Mouse (Mus musculus) midbrain, embryonic 16.5 days (tissue): ENCODE measurements at regions not wholly inside any gene's neighbourhood (a gene's known extent, or its start where the extent isn't known, plus 50 kb on each side); places are given as distances from the start of the nearest gene placed in this dataset.

Experiments
- ATAC-seq: fragments of 200-750 bp; cut with Nextera tagmentation; 2 replicates; pipeline ENCODE4 v1.8.0; 2017; ENCODE audit warnings: moderate TSS enrichment
- H3K27ac ChIP-seq: fragments of 300-500 bp; sonication (generic); 2 replicates; pipeline ENCODE4 v1.5.1; 2014; ENCODE audit warnings: mild to moderate bottlenecking, low read length, mixed read lengths
- H3K27me3 ChIP-seq: fragments of 300-500 bp; sonication (generic); 2 replicates; pipeline ENCODE4 v1.6.1; 2014; ENCODE audit warnings: low read depth, low read length, mixed read lengths; ENCODE audit not compliant: control insufficient read depth, insufficient read depth
- H3K36me3 ChIP-seq: fragments of 300-500 bp; sonication (generic); 2 replicates; pipeline ENCODE4 v1.6.1; 2014; ENCODE audit warnings: mild to moderate bottlenecking, low read length, moderate library complexity, mixed read lengths; ENCODE audit not compliant: control insufficient read depth, insufficient read depth
- H3K4me1 ChIP-seq: fragments of 300-500 bp; sonication (generic); 2 replicates; pipeline ENCODE4 v1.6.1; 2014; ENCODE audit warnings: mild to moderate bottlenecking, low read length, mixed read lengths; ENCODE audit not compliant: control insufficient read depth, insufficient read depth
- H3K4me2 ChIP-seq: fragments of 300-500 bp; sonication (generic); 2 replicates; pipeline ENCODE4 v1.6.1; 2014; ENCODE audit warnings: mild to moderate bottlenecking, low read length, mixed read lengths
- H3K4me3 ChIP-seq: fragments of 300-500 bp; sonication (generic); 2 replicates; pipeline ENCODE4 v1.5.1; 2014; ENCODE audit warnings: low read depth, mild to moderate bottlenecking, low read length, moderate library complexity, mixed read lengths
- H3K9ac ChIP-seq: fragments of 300-500 bp; sonication (generic); 2 replicates; pipeline ENCODE4 v1.6.1; 2014; ENCODE audit warnings: low read depth, low read length, mixed read lengths
- H3K9me3 ChIP-seq: fragments of 300-500 bp; sonication (generic); replicated peaks from 2 replicates; pipeline ENCODE4 v1.6.1; 2014; ENCODE audit warnings: mild to moderate bottlenecking, low read length, mixed read lengths; ENCODE audit not compliant: control insufficient read depth, poor library complexity, severe bottlenecking
- WGBS: fragments of 180-500 bp; shearing (Covaris S2); extraction: QIAGEN DNeasy Blood & Tissue Kit; methylation state at CpG from one replicate; pipeline ENCODE4 v1.1.7; 2014; 5-methylcytosine and 5-hydroxymethylcytosine counted together

DNA sequence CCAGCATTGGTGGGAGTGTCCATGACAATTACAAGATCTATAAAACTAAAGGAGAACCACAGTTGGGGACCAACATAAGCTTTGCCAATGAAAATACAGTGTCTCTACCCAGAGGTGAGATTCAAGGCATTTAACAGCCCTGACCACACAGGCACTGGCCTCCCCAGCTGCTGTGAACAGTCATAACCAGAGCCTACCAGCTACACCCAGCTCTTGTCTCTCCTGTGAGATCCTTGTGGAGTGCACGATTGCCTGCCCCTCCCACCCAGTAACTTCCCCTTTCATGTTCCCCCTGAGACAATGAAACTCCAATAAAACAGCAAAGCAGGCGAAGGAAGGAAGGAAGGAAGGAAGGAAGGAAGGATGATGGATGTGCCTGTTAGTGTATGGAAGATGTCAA is 169.1 kb downstream of the En1 start:
- 73% methylated on average over 2 of the region's 2 CpGs for WGBS

DNA sequence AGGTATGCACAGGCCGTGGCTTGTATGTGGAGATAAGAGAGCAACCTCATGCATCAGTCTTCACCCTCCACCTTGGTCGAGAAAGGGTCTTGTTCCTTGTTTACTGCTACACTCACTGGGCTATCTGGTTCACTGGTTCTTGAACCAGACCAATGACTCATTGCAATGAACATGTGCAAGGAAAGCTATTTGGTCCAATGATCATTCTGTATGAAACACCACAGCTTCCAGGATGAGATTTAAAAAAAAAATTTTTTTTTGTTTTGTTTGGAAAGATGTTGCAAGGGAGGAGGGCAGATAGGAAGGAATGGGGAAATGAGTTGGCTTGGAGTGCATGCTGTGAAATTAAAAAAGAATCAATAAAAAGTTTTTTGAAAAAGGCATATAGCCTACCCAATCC is 174.7 kb downstream of the En1 start:
- no peaks in the 10 kb centered on the region for H3K27me3 ChIP-seq
- H3K27ac ChIP-seq = no peak overlapping the region
- no peaks in the 10 kb centered on the region for H3K9me3 ChIP-seq
- H3K4me2 ChIP-seq = no peak overlapping the region
- H3K4me3 ChIP-seq = no peak overlapping the region
- no peaks in the 10 kb centered on the region for H3K4me1 ChIP-seq
- H3K9ac ChIP-seq = no peak overlapping the region
- 78% methylated on average over 2 of the region's 2 CpGs for WGBS
- no peaks in the 10 kb centered on the region for H3K36me3 ChIP-seq
- ATAC-seq = no peak

More for the DNA sequence above, 169.1 kb downstream of the En1 start:
- no peak for ATAC-seq
- H3K4me1 ChIP-seq = no peaks in the 10 kb centered on the region
- H3K4me3 ChIP-seq = no peak overlapping the region
- no peak overlapping the region for H3K9ac ChIP-seq
- no peaks in the 10 kb centered on the region for H3K9me3 ChIP-seq
- H3K4me2 ChIP-seq = no peak overlapping the region
- H3K36me3 ChIP-seq = no peaks in the 10 kb centered on the region
- no peak overlapping the region for H3K27ac ChIP-seq
- H3K27me3 ChIP-seq = no peaks in the 10 kb centered on the region

DNA sequence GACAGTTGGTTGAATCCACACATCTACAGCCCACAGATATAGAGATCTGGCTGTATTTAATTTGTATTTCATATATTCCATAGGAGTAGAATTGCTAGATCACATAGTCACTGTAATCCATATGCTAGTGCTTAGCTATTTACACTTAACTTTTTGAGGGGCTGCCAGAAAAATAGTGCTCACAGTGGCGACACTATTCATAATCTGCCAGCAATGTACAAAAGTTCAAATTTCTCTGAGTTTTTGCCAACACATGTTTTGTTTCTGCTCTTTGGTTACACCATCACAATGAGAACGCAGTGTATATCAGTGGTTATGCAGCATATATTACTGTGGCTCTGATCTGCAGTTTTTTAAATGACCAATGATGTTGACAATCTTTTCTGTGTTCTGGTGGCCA is 175.2 kb downstream of the En1 start:
- Histone ChIP-seq H3K4me2 (no peak overlapping the region), H3K9me3 (no peaks in the 10 kb centered on the region), H3K4me1 (no peaks in the 10 kb centered on the region), H3K27ac (no peak overlapping the region), H3K9ac (no peak overlapping the region), H3K4me3 (no peak overlapping the region), H3K36me3 (no peaks in the 10 kb centered on the region), H3K27me3 (no peaks in the 10 kb centered on the region)
- ATAC-seq = no peak
- WGBS = 83% methylated on average over 2 of the region's 2 CpGs

DNA sequence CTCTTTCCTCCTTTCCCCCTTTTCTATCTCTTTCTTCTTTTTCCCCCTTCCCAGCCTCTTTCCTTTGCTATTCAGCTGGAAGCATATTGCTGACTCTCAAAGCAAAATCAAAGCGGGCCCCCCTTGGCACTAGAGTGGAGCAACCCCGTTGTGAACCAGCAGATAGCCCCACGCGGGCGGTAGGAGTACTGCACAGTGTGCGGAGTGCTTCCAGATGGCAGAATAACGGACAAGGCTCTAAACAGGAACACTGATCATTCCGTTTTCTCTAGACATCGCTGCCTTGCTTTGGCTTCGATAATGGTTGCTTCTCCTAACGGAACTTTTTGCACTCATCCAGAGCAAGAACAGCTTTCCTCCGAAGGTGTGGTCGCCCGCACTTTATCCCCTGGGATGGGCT is 193.0 kb downstream of the En1 start:
- Histone ChIP-seq H3K27me3 (no peaks in the 10 kb centered on the region), H3K4me2 (no peak overlapping the region), H3K27ac (no peak overlapping the region), H3K4me1 (no peaks in the 10 kb centered on the region), H3K36me3 (no peaks in the 10 kb centered on the region), H3K4me3 (no peak overlapping the region), H3K9me3 (no peaks in the 10 kb centered on the region), H3K9ac (no peak overlapping the region)
- WGBS = 67% methylated on average over 14 of the region's 14 CpGs
- no peak for ATAC-seq

DNA sequence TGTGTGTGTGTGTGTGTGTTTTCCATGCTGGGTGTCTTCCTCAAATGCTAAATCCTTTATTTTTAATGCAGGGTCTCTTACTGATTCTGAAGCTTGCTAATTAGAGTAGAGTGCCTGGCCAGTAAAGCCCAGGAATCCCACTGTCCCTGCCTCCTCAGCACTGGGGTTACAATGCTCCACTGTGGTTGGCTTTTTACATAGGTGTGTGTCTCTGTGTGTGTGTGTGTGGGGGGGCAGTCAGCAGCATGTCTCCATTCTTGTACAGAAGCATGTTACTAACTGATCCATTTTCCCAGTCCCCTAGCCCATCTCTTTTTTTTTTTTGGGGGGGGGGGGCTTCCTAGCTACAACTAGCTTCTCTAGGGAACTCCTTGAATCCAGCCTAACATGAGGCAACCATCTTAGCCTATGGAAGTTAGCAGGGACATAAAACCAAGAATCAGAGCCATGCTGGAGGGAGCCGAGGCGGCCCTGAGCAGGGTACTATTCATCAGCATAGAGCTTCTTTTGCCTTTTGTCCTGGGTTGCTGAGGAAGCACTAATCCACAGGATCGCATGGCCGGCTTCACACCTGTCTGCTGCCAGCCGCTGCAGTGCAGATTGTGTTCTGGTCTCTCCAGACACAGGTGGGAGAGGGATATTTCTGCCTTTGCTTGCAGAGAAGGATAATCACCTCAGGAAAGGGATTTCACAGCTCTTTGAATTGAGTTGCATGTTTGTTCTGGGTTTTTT is 199.2 kb downstream of the En1 start:
- WGBS = 5% methylated on average over 5 of the region's 5 CpGs
- Histone ChIP-seq H3K9ac (peak overlapping the region; percentile 38), H3K27me3 (no peaks in the 10 kb centered on the region), H3K9me3 (no peaks in the 10 kb centered on the region), H3K4me3 (no peak overlapping the region), H3K4me2 (peak overlapping the region; percentile 31), H3K4me1 (peaks cover 4% of the 10 kb centered on the region), H3K27ac (0 out of 2 replicates have a peak overlapping the region, but pooled peaks have one; percentile 23), H3K36me3 (no peaks in the 10 kb centered on the region)
- ATAC-seq = no peak; the same call in 1 of the 2 replicates

DNA sequence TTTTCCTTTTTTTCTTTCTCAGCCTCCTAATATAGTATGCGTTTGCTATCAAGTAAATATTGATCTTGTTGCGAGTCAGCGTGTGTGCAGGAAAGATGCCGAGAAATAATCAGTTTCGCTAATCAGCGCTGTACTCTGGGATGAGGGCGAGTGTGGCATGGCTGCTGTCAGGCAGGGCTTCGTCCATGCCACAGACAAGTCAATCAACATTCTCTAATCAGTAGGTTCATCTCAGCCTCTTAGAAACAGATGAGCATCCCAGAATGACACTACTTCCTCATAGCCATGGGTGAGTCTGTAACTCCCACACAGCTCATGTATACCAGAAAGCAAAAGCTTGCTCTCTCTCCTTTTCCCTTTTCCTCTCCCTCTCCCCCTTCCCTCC is 199.8 kb downstream of the En1 start:
- WGBS = 43% methylated on average over 8 of the region's 8 CpGs
- Histone ChIP-seq H3K4me2 (peak overlapping the region; percentile 31), H3K27ac (0 out of 2 replicates have a peak overlapping the region, but pooled peaks have one; percentile 23), H3K9me3 (no peaks in the 10 kb centered on the region), H3K4me3 (no peak overlapping the region), H3K27me3 (no peaks in the 10 kb centered on the region), H3K4me1 (peaks cover 4% of the 10 kb centered on the region), H3K9ac (peak overlapping the region; percentile 38), H3K36me3 (no peaks in the 10 kb centered on the region)
- peak; percentile 66; the same call in 1 of the 2 replicates for ATAC-seq

DNA sequence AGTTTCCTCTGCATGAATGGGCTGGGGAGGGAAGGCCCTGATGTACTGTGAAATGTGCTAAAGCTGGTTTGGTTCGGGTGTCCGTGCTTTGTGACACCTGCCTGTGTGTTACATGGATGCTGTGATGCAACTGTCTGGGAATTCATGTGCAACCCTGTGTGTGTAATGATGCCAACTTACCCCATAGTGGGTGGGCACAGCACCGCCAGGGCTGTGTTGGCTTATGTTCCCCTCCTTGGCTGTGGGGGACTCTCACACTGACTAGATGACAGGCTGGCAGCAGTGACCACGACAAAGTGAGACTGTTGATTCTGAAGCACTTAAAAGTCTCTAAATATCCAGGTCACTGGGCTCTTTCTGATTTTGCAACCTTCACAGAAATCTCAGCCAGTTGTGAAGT is 212.2 kb downstream of the En1 start:
- no peaks in the 10 kb centered on the region for H3K4me1 ChIP-seq
- no peaks in the 10 kb centered on the region for H3K36me3 ChIP-seq
- 78% methylated on average over 4 of the region's 4 CpGs for WGBS
- no peak overlapping the region for H3K27ac ChIP-seq
- no peak overlapping the region for H3K4me3 ChIP-seq
- no peaks in the 10 kb centered on the region for H3K27me3 ChIP-seq
- H3K4me2 ChIP-seq = no peak overlapping the region
- H3K9me3 ChIP-seq = no peaks in the 10 kb centered on the region
- H3K9ac ChIP-seq = no peak overlapping the region
- ATAC-seq = no peak

DNA sequence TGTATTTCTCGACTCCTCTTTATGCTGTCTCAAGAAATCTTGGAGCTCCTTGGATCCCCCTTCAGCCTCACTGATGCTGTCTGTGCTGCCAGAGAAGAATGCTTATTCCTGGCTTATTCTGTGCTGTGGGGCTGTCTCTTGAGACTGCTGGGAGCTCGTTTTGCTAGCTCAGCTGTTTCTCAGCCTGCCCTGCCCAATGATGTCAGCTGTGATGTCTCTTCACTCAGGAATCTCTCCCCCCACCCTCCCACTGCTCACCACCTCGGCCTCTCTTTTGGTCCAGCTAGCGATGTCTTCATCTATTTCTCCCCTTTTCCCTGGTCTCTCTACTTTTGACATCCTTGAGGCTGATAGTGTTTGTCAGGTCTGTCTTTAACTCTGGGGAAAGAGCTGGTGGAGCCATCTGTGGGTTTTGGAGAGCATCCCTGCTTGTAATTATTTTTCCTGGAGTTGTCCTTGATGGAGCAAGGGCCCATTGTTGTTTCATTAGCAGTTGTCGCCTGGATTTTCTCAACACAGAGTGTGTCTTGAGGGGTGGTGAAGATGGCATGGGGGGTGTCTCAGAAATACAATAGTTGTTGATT is 214.1 kb downstream of the En1 start:
- Histone ChIP-seq H3K4me3 (no peak overlapping the region), H3K27ac (no peak overlapping the region), H3K4me2 (no peak overlapping the region), H3K9ac (no peak overlapping the region), H3K9me3 (0 out of 2 replicates have a peak, but pooled peaks cover 3% of the 10 kb centered on the region), H3K27me3 (no peaks in the 10 kb centered on the region), H3K36me3 (no peaks in the 10 kb centered on the region), H3K4me1 (no peaks in the 10 kb centered on the region)
- ATAC-seq = no peak
- 49% methylated on average over 5 of the region's 5 CpGs for WGBS

DNA sequence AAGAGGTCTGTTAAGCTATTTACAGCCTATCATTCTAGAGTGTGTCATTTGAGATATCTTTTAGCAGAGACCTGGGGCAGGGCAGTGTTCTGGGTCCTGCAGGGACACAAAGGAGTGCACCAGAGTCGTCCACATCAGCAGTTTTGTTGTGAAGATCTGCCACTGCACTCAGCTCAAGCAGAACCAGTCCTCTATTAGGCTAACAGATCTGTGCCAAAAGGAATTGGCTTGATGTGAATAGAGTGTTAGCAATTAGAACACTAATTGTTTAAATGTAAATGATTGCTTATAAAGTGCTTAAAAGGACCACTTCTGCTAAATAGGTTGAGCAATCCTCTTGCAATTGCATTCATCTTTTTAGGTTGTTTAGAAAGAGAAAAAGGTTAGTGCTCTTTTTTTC is 215.3 kb downstream of the En1 start:
- Histone ChIP-seq H3K4me1 (no peaks in the 10 kb centered on the region), H3K4me2 (no peak overlapping the region), H3K27me3 (no peaks in the 10 kb centered on the region), H3K9ac (no peak overlapping the region), H3K36me3 (no peaks in the 10 kb centered on the region), H3K4me3 (no peak overlapping the region), H3K9me3 (0 out of 2 replicates have a peak, but pooled peaks cover 3% of the 10 kb centered on the region), H3K27ac (no peak overlapping the region)
- ATAC-seq = no peak
- 15% methylated on average over 1 of the region's 1 CpGs for WGBS
